Mouse (Mus musculus): Measurements from ENCODE around the gene Fam8a1. TPM values are rescaled to one million over a fixed set of nuclear protein-coding genes. Genes with fewer than 3 reads are reported as not detected.

Fam8a1 gene
- total and polyA plus RNA-seq, 3 experiments = 6.9 to 9.9 (median 9.9) TPM

DNA sequence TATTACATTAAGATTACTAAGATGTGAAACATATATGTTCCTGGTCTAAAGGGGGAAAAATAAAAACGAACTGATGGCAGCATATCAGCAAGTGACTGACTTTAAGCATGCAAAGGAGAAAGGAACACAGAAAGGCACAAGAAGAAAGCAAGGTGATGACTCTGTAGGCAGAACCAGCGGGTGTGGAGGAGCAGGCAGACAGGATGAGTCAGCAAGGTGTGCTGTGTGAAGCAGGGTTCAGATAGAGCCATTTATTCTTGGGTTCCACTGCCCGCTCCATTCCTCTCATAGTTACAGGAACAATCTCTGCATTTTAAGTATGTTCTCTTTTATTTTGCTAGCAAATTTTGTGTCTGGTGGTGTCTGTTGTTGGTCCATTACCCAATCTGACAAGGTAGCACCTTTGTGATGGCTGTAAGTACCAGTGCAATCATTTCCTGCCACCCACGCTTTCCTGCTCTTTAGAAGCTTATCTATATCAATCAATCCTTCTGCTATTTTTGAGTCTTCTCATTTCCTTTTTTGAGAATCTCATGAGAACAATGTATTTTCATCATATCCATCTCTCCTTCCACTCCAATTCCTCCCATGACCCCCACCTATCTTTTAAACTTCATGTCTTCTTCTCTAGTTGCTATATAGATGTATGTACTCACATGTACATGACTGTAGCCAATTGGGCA lies 21.4 kb downstream of the Fam8a1 start:
- no peak overlapping the region for H3K9ac ChIP-seq (ENCODE audit: insufficient read depth, low read depth)
- DNase-seq (ENCODE audit: extremely low read depth) = no peak
- TF ChIP-seq KAT2A (IDR thresholded peaks at IDR 0.05; ENCODE audit: insufficient replicate concordance, low read length) (no peak), ETS1 (conservative IDR thresholded peaks at IDR 0.05; ENCODE audit: low read depth, low read length) (no peak), CHD1 (IDR thresholded peaks at IDR 0.05; ENCODE audit: low read depth, low read length) (no peak), TBP (conservative IDR thresholded peaks at IDR 0.05; ENCODE audit: low read depth, low read length) (no peak), SIN3A (IDR thresholded peaks at IDR 0.05; ENCODE audit: low read length) (no peak), CTCF (conservative IDR thresholded peaks at IDR 0.05 in 1 of 2, IDR thresholded peaks at IDR 0.05 in 1 of 2; ENCODE audit: low read depth in 2 of 2, low read length in 2 of 2) (no peak), MAZ (IDR thresholded peaks at IDR 0.05; ENCODE audit: low read depth, low read length) (no peak), ZNF384 (IDR thresholded peaks at IDR 0.05; ENCODE audit: low read depth, low read length) (no peak), MAFK (IDR thresholded peaks at IDR 0.05; ENCODE audit: insufficient replicate concordance, low read length) (no peak), PAX5 (IDR thresholded peaks at IDR 0.05; ENCODE audit: low read length) (no peak), BHLHE40 (IDR thresholded peaks at IDR 0.05; ENCODE audit: low read depth, low read length) (no peak)
- dilution Hi-C loops (cut with MboI; ENCODE audit: extremely low pct_ligation_motif_present, extremely low pct_unique_long_range_greater_than_20kb, low sequenced_read_pairs) (no loop called here), in situ Hi-C loops (cut with MboI; ENCODE audit: low pct_ligation_motif_present, low pct_unique_long_range_greater_than_20kb, low sequenced_read_pairs) (no loop called here)
- peaks cover 0 to 18% of the 10 kb centered on the region in 2 experiments; a peak in 1 of 4 replicates for H3K4me1 ChIP-seq (ENCODE audit: control insufficient read depth in 1 of 2, insufficient read depth in 2 of 2)
- no peaks in the 10 kb centered on the region for H3K27me3 ChIP-seq (replicated peaks)
- no peaks in the 10 kb centered on the region for H3K9me3 ChIP-seq (replicated peaks; ENCODE audit: low read length)
- H3K36me3 ChIP-seq (replicated peaks in 1 of 2; ENCODE audit: control insufficient read depth in 1 of 2, insufficient read depth in 1 of 2, low read length in 1 of 2) = peaks cover 33 to 93% of the 10 kb centered on the region in 2 experiments
- peaks cover 48% of the 10 kb centered on the region for H3K79me2 ChIP-seq (replicated peaks; ENCODE audit: control insufficient read depth, extremely low read depth, insufficient read depth, poor library complexity, severe bottlenecking)
- H3K4me2 ChIP-seq (ENCODE audit: insufficient read depth, low read depth, poor library complexity, severe bottlenecking) = no peak overlapping the region
- H3K4me3 ChIP-seq (replicated peaks in 1 of 3; ENCODE audit: low read depth in 2 of 3, low read length in 2 of 3, poor library complexity in 1 of 3) = no peak overlapping the region
- H3K27ac ChIP-seq (ENCODE audit: insufficient read depth, low read depth) = no peak overlapping the region

DNA sequence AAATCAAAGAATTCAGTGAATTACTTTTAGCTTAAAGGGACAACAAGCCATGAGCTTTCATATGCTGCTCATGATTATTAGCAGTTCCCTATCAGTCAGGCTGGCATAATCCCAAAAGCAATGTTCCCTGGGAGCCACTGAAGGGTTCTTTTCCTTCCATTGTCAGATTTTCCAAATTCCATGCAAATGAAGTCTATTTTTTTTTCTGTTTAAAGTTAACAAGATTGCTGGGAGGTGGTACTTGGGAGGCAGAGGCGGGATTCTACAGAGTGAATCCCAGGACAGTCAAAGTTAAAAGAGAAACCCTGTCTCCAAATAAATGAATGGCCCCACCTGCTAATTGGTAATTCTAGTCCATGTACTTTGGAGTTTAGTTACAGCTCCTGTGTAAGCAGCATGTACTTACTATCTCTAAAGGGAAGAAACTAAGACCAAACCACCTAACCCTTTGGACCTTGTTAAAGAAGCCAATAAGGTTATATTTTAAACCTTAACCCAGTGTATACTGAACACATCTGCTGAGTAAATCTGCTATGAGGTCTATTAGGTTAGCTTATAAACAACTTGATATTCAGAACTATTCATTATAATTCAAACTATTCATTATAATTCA lies 26.1 kb downstream of the Fam8a1 start:
- Histone ChIP-seq H3K36me3 (replicated peaks in 1 of 2; ENCODE audit: control insufficient read depth in 1 of 2, insufficient read depth in 1 of 2, low read length in 1 of 2) (peaks cover 24 to 83% of the 10 kb centered on the region in 2 experiments), H3K4me3 (replicated peaks in 1 of 3; ENCODE audit: low read depth in 2 of 3, low read length in 2 of 3, poor library complexity in 1 of 3) (no peak overlapping the region), H3K9me3 (replicated peaks; ENCODE audit: low read length) (no peaks in the 10 kb centered on the region), H3K4me1 (ENCODE audit: control insufficient read depth in 1 of 2, insufficient read depth in 2 of 2) (peaks cover 0 to 40% of the 10 kb centered on the region in 2 experiments; a peak in 3 of 4 replicates), H3K79me2 (replicated peaks; ENCODE audit: control insufficient read depth, extremely low read depth, insufficient read depth, poor library complexity, severe bottlenecking) (peaks cover 25% of the 10 kb centered on the region), H3K9ac (ENCODE audit: insufficient read depth, low read depth) (no peak overlapping the region), H3K27ac (ENCODE audit: insufficient read depth, low read depth) (no peak overlapping the region), H3K4me2 (ENCODE audit: insufficient read depth, low read depth, poor library complexity, severe bottlenecking) (no peak overlapping the region), H3K27me3 (replicated peaks) (no peaks in the 10 kb centered on the region)
- no peak for DNase-seq (ENCODE audit: extremely low read depth)
- dilution Hi-C loops (cut with MboI; ENCODE audit: extremely low pct_ligation_motif_present, extremely low pct_unique_long_range_greater_than_20kb, low sequenced_read_pairs) = no loop called here
- TF ChIP-seq MAFK (IDR thresholded peaks at IDR 0.05; ENCODE audit: insufficient replicate concordance, low read length) (no peak), SMC3 (IDR thresholded peaks at IDR 0.05; ENCODE audit: low read depth, low read length) (no peak), ETS1 (conservative IDR thresholded peaks at IDR 0.05; ENCODE audit: low read depth, low read length) (no peak), RAD21 (IDR thresholded peaks at IDR 0.05; ENCODE audit: low read depth, low read length) (no peak), TCF12 (IDR thresholded peaks at IDR 0.05; ENCODE audit: low read depth, low read length) (no peak), USF2 (conservative IDR thresholded peaks at IDR 0.05; ENCODE audit: low read depth, low read length) (no peak), SIN3A (IDR thresholded peaks at IDR 0.05; ENCODE audit: low read length) (no peak), MYC (IDR thresholded peaks at IDR 0.05; ENCODE audit: low read depth, low read length) (no peak), PAX5 (IDR thresholded peaks at IDR 0.05; ENCODE audit: low read length) (no peak), CHD1 (IDR thresholded peaks at IDR 0.05; ENCODE audit: low read depth, low read length) (no peak)
- in situ Hi-C loops (cut with MboI; ENCODE audit: low pct_ligation_motif_present, low pct_unique_long_range_greater_than_20kb, low sequenced_read_pairs) = no loop called here

Measured in CH12.LX (cell line).